Mouse (Mus musculus): ENCODE results near the gene Mnat1. TPM values are rescaled to one million over a fixed set of nuclear protein-coding genes. Genes with fewer than 3 reads are reported as not detected.

Gene Mnat1
- polyA plus RNA-seq, 1 experiment from 2014 or later, result 23.2 TPM

- no peaks in the 10 kb centered on the region for H3K4me1 ChIP-seq (ENCODE audit: control insufficient read depth, insufficient read depth, low read length)
- H3K4me2 ChIP-seq (ENCODE audit: low read depth, low read length), result no peak overlapping the region
- H3K9ac ChIP-seq (ENCODE audit: low read length), result no peak overlapping the region
- H3K4me3 ChIP-seq (ENCODE audit: low read length), result no peak overlapping the region
- no peaks in the 10 kb centered on the region for H3K36me3 ChIP-seq (ENCODE audit: control insufficient read depth, insufficient read depth)
- ATAC-seq (replicated peaks; ENCODE audit: extremely low read depth, insufficient read depth, low FRiP score), result no peak
- no peaks in the 10 kb centered on the region for H3K9me3 ChIP-seq (replicated peaks; ENCODE audit: control insufficient read depth, low read length)
- H3K27me3 ChIP-seq (ENCODE audit: control insufficient read depth, insufficient read depth, low read length), result no peaks in the 10 kb centered on the region
- H3K27ac ChIP-seq (ENCODE audit: low read length), result no peak overlapping the region
Measured at GRCm38 (mm10) chr12:73231552-73231951, 108.0 kb downstream of the Mnat1 start.

DNA sequence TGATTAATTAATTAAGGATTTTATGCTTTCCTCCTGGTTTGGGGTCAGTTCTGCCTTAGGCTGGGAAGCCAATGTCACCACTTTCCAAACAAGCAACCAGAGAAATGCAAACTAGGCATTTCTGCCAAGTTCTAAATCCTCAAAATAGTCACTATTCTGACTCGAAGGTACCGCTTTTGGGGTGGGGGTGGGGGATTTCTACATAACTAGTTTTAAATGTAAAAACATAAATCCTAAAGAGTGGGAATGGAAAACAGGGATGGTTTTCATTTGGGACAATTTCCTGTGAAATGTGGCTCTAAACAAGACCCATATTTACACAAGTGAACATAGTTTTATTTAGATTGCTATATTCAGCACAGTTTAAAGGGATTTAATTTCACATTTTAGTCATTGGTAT, 109.1 kb downstream of the Mnat1 start:
- WGBS, result 55% methylated on average over 2 of the region's 2 CpGs
- Histone ChIP-seq H3K27me3 (ENCODE audit: control insufficient read depth, insufficient read depth, low read length) (no peaks in the 10 kb centered on the region), H3K9me3 (replicated peaks; ENCODE audit: control insufficient read depth, low read length) (no peaks in the 10 kb centered on the region), H3K36me3 (ENCODE audit: control insufficient read depth, insufficient read depth) (no peaks in the 10 kb centered on the region), H3K9ac (ENCODE audit: low read length) (no peak overlapping the region), H3K27ac (ENCODE audit: low read length) (no peak overlapping the region), H3K4me1 (ENCODE audit: control insufficient read depth, insufficient read depth, low read length) (no peaks in the 10 kb centered on the region), H3K4me3 (ENCODE audit: low read length) (no peak overlapping the region), H3K4me2 (ENCODE audit: low read depth, low read length) (no peak overlapping the region)
- no peak for ATAC-seq (replicated peaks; ENCODE audit: extremely low read depth, insufficient read depth, low FRiP score)

DNA sequence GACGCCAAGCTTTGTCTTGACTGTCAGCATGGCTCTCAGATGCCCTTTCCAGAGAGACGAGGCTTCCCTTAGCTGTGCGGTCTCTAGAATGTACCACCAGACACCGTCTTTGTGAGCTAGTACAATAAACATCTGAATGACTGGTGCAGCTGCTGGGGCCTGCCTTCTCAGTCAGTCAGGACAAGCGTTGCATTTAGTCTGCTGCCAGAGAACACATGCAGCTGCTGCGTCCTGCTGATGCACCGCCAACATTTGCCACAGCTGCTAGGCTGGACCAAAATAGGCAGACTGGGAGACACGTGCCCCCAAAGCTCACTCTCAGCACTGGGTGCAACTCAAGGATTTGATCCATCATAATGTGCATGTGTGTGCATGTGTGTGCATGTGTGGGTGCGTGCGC, 118.4 kb downstream of the Mnat1 start:
- H3K36me3 ChIP-seq (ENCODE audit: control insufficient read depth, insufficient read depth), result no peaks in the 10 kb centered on the region
- no peaks in the 10 kb centered on the region for H3K27me3 ChIP-seq (ENCODE audit: control insufficient read depth, insufficient read depth, low read length)
- H3K4me2 ChIP-seq (ENCODE audit: low read depth, low read length), result no peak overlapping the region
- no peak overlapping the region for H3K4me3 ChIP-seq (ENCODE audit: low read length)
- H3K4me1 ChIP-seq (ENCODE audit: control insufficient read depth, insufficient read depth, low read length), result no peaks in the 10 kb centered on the region
- no peak overlapping the region for H3K9ac ChIP-seq (ENCODE audit: low read length)
- H3K27ac ChIP-seq (ENCODE audit: low read length), result no peak overlapping the region
- no peak for ATAC-seq (replicated peaks; ENCODE audit: extremely low read depth, insufficient read depth, low FRiP score)
- 75% methylated on average over 10 of the region's 10 CpGs for WGBS
- no peaks in the 10 kb centered on the region for H3K9me3 ChIP-seq (replicated peaks; ENCODE audit: control insufficient read depth, low read length)

GRCm38 (mm10) chr12:73245687-73246086, 122.2 kb downstream of the Mnat1 start:
- Histone ChIP-seq H3K27ac (ENCODE audit: low read length) (no peak overlapping the region), H3K4me1 (ENCODE audit: control insufficient read depth, insufficient read depth, low read length) (no peaks in the 10 kb centered on the region), H3K4me3 (ENCODE audit: low read length) (no peak overlapping the region), H3K9ac (ENCODE audit: low read length) (no peak overlapping the region), H3K4me2 (ENCODE audit: low read depth, low read length) (no peak overlapping the region), H3K27me3 (ENCODE audit: control insufficient read depth, insufficient read depth, low read length) (no peaks in the 10 kb centered on the region), H3K9me3 (replicated peaks; ENCODE audit: control insufficient read depth, low read length) (no peaks in the 10 kb centered on the region), H3K36me3 (ENCODE audit: control insufficient read depth, insufficient read depth) (no peaks in the 10 kb centered on the region)
- WGBS, result 62% methylated on average over 5 of the region's 5 CpGs
- ATAC-seq (replicated peaks; ENCODE audit: extremely low read depth, insufficient read depth, low FRiP score), result no peak

DNA sequence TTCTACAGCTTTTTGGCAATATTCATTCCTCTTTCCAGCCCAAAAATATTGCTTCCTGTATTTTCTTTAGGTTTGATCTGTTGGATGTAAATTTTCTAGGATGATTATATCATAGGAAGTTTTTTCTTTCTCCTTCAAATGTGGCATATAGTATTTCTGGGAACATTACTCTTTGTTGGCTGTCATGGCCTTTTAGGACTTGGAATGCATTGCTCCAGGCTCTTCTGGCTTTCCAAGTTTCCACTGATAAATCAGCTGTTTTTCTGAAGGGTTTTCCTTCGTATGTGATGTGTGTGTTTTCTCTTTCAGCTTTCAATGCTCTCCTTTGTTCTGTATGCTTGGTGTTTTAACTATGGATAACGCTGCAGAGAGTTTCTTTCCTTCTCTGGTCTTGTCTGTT, 131.5 kb downstream of the Mnat1 start:
- WGBS, result 54% methylated on average over 2 of the region's 2 CpGs
- no peak for ATAC-seq (replicated peaks; ENCODE audit: extremely low read depth, insufficient read depth, low FRiP score)
- no peak overlapping the region for H3K4me3 ChIP-seq (ENCODE audit: low read length)
- 0 out of 2 replicates have a peak, but pooled peaks cover 2% of the 10 kb centered on the region for H3K4me1 ChIP-seq (ENCODE audit: control insufficient read depth, insufficient read depth, low read length)
- H3K27me3 ChIP-seq (ENCODE audit: control insufficient read depth, insufficient read depth, low read length), result no peaks in the 10 kb centered on the region
- H3K9me3 ChIP-seq (replicated peaks; ENCODE audit: control insufficient read depth, low read length), result no peaks in the 10 kb centered on the region
- no peak overlapping the region for H3K4me2 ChIP-seq (ENCODE audit: low read depth, low read length)
- peak overlapping the region; percentile 65 for H3K27ac ChIP-seq (ENCODE audit: low read length)
- H3K36me3 ChIP-seq (ENCODE audit: control insufficient read depth, insufficient read depth), result no peaks in the 10 kb centered on the region
- no peak overlapping the region for H3K9ac ChIP-seq (ENCODE audit: low read length)

DNA sequence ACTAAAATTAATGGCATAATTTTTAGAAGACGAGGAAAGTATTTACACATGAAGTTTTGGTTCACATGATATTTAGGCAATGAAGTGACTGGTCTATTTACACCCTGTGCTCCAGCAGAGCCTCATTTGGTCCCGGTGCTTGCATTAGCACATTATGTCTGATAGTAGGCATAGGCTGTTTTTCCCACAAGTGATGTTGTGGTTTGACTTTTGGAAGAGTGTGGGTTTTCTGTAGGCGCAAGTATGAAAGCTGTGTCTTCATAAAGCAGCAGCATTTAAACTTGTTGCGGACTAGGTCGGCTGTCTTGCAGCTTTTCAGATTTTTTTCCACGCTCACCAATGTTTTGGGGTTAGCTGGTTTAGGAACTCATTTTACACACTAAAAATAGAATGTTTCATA, 135.8 kb downstream of the Mnat1 start:
- H3K4me3 ChIP-seq (ENCODE audit: low read length), result no peak overlapping the region
- no peak overlapping the region for H3K9ac ChIP-seq (ENCODE audit: low read length)
- H3K4me1 ChIP-seq (ENCODE audit: control insufficient read depth, insufficient read depth, low read length), result no peaks in the 10 kb centered on the region
- no peak for ATAC-seq (replicated peaks; ENCODE audit: extremely low read depth, insufficient read depth, low FRiP score)
- H3K9me3 ChIP-seq (replicated peaks; ENCODE audit: control insufficient read depth, low read length), result peaks cover 4% of the 10 kb centered on the region
- H3K4me2 ChIP-seq (ENCODE audit: low read depth, low read length), result no peak overlapping the region
- WGBS, result 87% methylated on average over 6 of the region's 6 CpGs
- H3K27me3 ChIP-seq (ENCODE audit: control insufficient read depth, insufficient read depth, low read length), result no peaks in the 10 kb centered on the region
- no peaks in the 10 kb centered on the region for H3K36me3 ChIP-seq (ENCODE audit: control insufficient read depth, insufficient read depth)
- no peak overlapping the region for H3K27ac ChIP-seq (ENCODE audit: low read length)

- H3K4me3 ChIP-seq (ENCODE audit: low read length), result no peak overlapping the region
- 97% methylated on average over 1 of the region's 1 CpGs for WGBS
- no peak for ATAC-seq (replicated peaks; ENCODE audit: extremely low read depth, insufficient read depth, low FRiP score)
Measured at GRCm38 (mm10) chr12:73260339-73260738, 136.8 kb downstream of the Mnat1 start.

GRCm38 (mm10) chr12:73265381-73265978, 142.0 kb downstream of the Mnat1 start:
- WGBS, result 82% methylated on average over 3 of the region's 3 CpGs
- no peaks in the 10 kb centered on the region for H3K27me3 ChIP-seq (ENCODE audit: control insufficient read depth, insufficient read depth, low read length)

More at GRCm38 (mm10) chr12:73260339-73260738, 136.8 kb downstream of the Mnat1 start:
- no peaks in the 10 kb centered on the region for H3K4me1 ChIP-seq (ENCODE audit: control insufficient read depth, insufficient read depth, low read length)
- H3K27ac ChIP-seq (ENCODE audit: low read length), result no peak overlapping the region
- no peaks in the 10 kb centered on the region for H3K27me3 ChIP-seq (ENCODE audit: control insufficient read depth, insufficient read depth, low read length)
- H3K4me2 ChIP-seq (ENCODE audit: low read depth, low read length), result no peak overlapping the region
- H3K9ac ChIP-seq (ENCODE audit: low read length), result no peak overlapping the region
- H3K9me3 ChIP-seq (replicated peaks; ENCODE audit: control insufficient read depth, low read length), result peaks cover 4% of the 10 kb centered on the region
- H3K36me3 ChIP-seq (ENCODE audit: control insufficient read depth, insufficient read depth), result no peaks in the 10 kb centered on the region

GRCm38 (mm10) chr12:73266597-73266996, 143.1 kb downstream of the Mnat1 start:
- H3K27ac ChIP-seq (ENCODE audit: low read length), result no peak overlapping the region

More at GRCm38 (mm10) chr12:73265381-73265978, 142.0 kb downstream of the Mnat1 start:
- H3K4me3 ChIP-seq (ENCODE audit: low read length), result no peak overlapping the region
- H3K9me3 ChIP-seq (replicated peaks; ENCODE audit: control insufficient read depth, low read length), result peaks cover 4% of the 10 kb centered on the region
- no peak overlapping the region for H3K27ac ChIP-seq (ENCODE audit: low read length)
- no peak overlapping the region for H3K4me2 ChIP-seq (ENCODE audit: low read depth, low read length)
- H3K4me1 ChIP-seq (ENCODE audit: control insufficient read depth, insufficient read depth, low read length), result no peaks in the 10 kb centered on the region
- H3K36me3 ChIP-seq (ENCODE audit: control insufficient read depth, insufficient read depth), result 0 out of 2 replicates have a peak, but pooled peaks cover 3% of the 10 kb centered on the region
- no peak for ATAC-seq (replicated peaks; ENCODE audit: extremely low read depth, insufficient read depth, low FRiP score)
- H3K9ac ChIP-seq (ENCODE audit: low read length), result no peak overlapping the region

More at GRCm38 (mm10) chr12:73266597-73266996, 143.1 kb downstream of the Mnat1 start:
- H3K4me3 ChIP-seq (ENCODE audit: low read length), result no peak overlapping the region
- no peaks in the 10 kb centered on the region for H3K4me1 ChIP-seq (ENCODE audit: control insufficient read depth, insufficient read depth, low read length)
- H3K9me3 ChIP-seq (replicated peaks; ENCODE audit: control insufficient read depth, low read length), result peaks cover 4% of the 10 kb centered on the region
- 73% methylated on average over 1 of the region's 1 CpGs for WGBS
- H3K36me3 ChIP-seq (ENCODE audit: control insufficient read depth, insufficient read depth), result 0 out of 2 replicates have a peak, but pooled peaks cover 3% of the 10 kb centered on the region
- H3K4me2 ChIP-seq (ENCODE audit: low read depth, low read length), result no peak overlapping the region
- H3K27me3 ChIP-seq (ENCODE audit: control insufficient read depth, insufficient read depth, low read length), result no peaks in the 10 kb centered on the region
- no peak for ATAC-seq (replicated peaks; ENCODE audit: extremely low read depth, insufficient read depth, low FRiP score)
- H3K9ac ChIP-seq (ENCODE audit: low read length), result no peak overlapping the region

Data from heart, embryonic 16.5 days (tissue).